Mouse (Mus musculus) kidney, adult 2 months (tissue): ENCODE results near the gene Map3k13.

ENCODE experiments used
- CTCF ChIP-seq: fragments of 200-500 bp; conservative IDR thresholded peaks from 2 replicates; pipeline ENCODE4 v1.5.1; 2011; ENCODE audit warnings: low read depth, mild to moderate bottlenecking, control low read depth, low read length, moderate library complexity, mixed read lengths; ENCODE audit not compliant: insufficient read depth, insufficient read length
- POLR2A ChIP-seq: fragments of 200-500 bp; IDR thresholded peaks from one replicate; pipeline ENCODE4 v1.6.1; 2011; ENCODE audit warnings: low read depth, low read length, control low read depth

- TF ChIP-seq CTCF (no peak), POLR2A (no peak)
These were observed 19.4 kb upstream of the Map3k13 start for GRCm38 (mm10) chr16:21774725-21775124.
